Mouse (Mus musculus): ENCODE results near the gene Fnip1. TPM values are rescaled to one million over a fixed set of nuclear protein-coding genes. Genes with fewer than 3 reads are reported as not detected.

Gene Fnip1
- total and polyA plus RNA-seq, 3 experiments, result 1.6 to 74.0 (median 56.1) TPM

- Histone ChIP-seq H3K4me1 (ENCODE audit: insufficient read depth, low read depth, low read length) (no peaks in the 10 kb centered on the region), H3K9me3 (replicated peaks) (no peaks in the 10 kb centered on the region), H3K27me3 (ENCODE audit: insufficient read depth, low read length) (no peaks in the 10 kb centered on the region), H3K36me3 (replicated peaks) (peaks cover 29% of the 10 kb centered on the region), H3K4me3 (ENCODE audit: low read depth, low read length) (no peak overlapping the region)
- DNase-seq (ENCODE audit: low spot score), result no peak
- no peak for TF ChIP-seq CTCF (IDR thresholded peaks at IDR 0.05; ENCODE audit: low read depth, low read length)
- TF ChIP-seq TAL1 (conservative IDR thresholded peaks at IDR 0.05; ENCODE audit: low read depth, low read length), result no peak
- no peak for TF ChIP-seq GATA2 (IDR thresholded peaks at IDR 0.05; ENCODE audit: borderline replicate concordance, low read depth, low read length)
- no peak for TF ChIP-seq POLR2AphosphoS5 (IDR thresholded peaks at IDR 0.05; ENCODE audit: insufficient replicate concordance, low read depth, low read length)
- TF ChIP-seq GATA1 (IDR thresholded peaks at IDR 0.05; ENCODE audit: borderline replicate concordance, low read length), result no peak
- no peak for ATAC-seq (ENCODE audit: extremely low read depth, insufficient number of reproducible peaks, low FRiP score, poor library complexity, severe bottlenecking)
Measured at GRCm38 (mm10) chr11:54478414-54478813, 40.4 kb downstream of the Fnip1 start.

GRCm38 (mm10) chr11:54486041-54486440 is 48.0 kb downstream of the Fnip1 start:
- ATAC-seq (ENCODE audit: extremely low read depth, insufficient number of reproducible peaks, low FRiP score, poor library complexity, severe bottlenecking) (no peak), DNase-seq (ENCODE audit: low spot score) (no peak)
- Histone ChIP-seq H3K36me3 (replicated peaks) (peaks cover 28% of the 10 kb centered on the region), H3K27me3 (ENCODE audit: insufficient read depth, low read length) (no peaks in the 10 kb centered on the region), H3K4me3 (ENCODE audit: low read depth, low read length) (no peak overlapping the region), H3K9me3 (replicated peaks) (no peaks in the 10 kb centered on the region), H3K4me1 (ENCODE audit: insufficient read depth, low read depth, low read length) (no peaks in the 10 kb centered on the region)
- TF ChIP-seq GATA2 (IDR thresholded peaks at IDR 0.05; ENCODE audit: borderline replicate concordance, low read depth, low read length) (no peak), TAL1 (conservative IDR thresholded peaks at IDR 0.05; ENCODE audit: low read depth, low read length) (no peak), GATA1 (IDR thresholded peaks at IDR 0.05; ENCODE audit: borderline replicate concordance, low read length) (no peak), POLR2AphosphoS5 (IDR thresholded peaks at IDR 0.05; ENCODE audit: insufficient replicate concordance, low read depth, low read length) (no peak), CTCF (IDR thresholded peaks at IDR 0.05; ENCODE audit: low read depth, low read length) (no peak)

DNA sequence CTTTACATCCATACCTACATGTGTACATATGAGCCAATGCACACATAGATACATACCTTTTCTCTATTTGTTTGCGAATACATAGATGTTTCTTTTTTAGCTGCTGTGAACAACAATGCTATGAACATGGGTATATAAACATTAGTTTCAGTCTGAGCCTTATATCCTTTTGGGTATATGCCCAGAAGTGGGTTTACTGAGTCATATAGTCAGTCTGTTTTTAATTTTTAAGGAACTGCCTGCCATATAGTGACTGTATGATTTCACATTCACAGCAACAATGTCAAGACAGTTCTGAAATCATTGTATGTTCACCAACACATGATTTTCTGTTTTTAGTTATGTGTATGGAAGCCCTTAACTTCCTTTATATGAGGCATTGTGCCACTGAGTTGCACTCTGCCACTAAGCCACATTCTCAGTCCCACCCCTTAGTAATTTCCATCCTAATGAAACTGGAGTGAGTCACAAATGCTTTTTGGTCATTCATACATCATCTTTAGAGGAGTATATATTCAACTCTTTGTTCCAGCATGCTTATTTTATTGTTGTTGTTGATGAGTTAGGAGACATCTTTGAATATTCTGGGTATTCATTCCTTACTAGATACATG is 54.1 kb downstream of the Fnip1 start:
- no peaks in the 10 kb centered on the region for H3K9me3 ChIP-seq (replicated peaks)
- peaks cover 43% of the 10 kb centered on the region for H3K36me3 ChIP-seq (replicated peaks)
- no peak for TF ChIP-seq GATA1 (IDR thresholded peaks at IDR 0.05; ENCODE audit: borderline replicate concordance, low read length)
- TF ChIP-seq GATA2 (IDR thresholded peaks at IDR 0.05; ENCODE audit: borderline replicate concordance, low read depth, low read length), result no peak
- TF ChIP-seq CTCF (IDR thresholded peaks at IDR 0.05; ENCODE audit: low read depth, low read length), result no peak
- no peaks in the 10 kb centered on the region for H3K4me1 ChIP-seq (ENCODE audit: insufficient read depth, low read depth, low read length)
- ATAC-seq (ENCODE audit: extremely low read depth, insufficient number of reproducible peaks, low FRiP score, poor library complexity, severe bottlenecking) (no peak), DNase-seq (ENCODE audit: low spot score) (no peak)
- no peaks in the 10 kb centered on the region for H3K27me3 ChIP-seq (ENCODE audit: insufficient read depth, low read length)
- no peak overlapping the region for H3K4me3 ChIP-seq (ENCODE audit: low read depth, low read length)

- DNase-seq (ENCODE audit: low spot score), result no peak
- H3K27me3 ChIP-seq (ENCODE audit: insufficient read depth, low read length), result no peaks in the 10 kb centered on the region
- TF ChIP-seq TAL1 (conservative IDR thresholded peaks at IDR 0.05; ENCODE audit: low read depth, low read length) (no peak), CTCF (IDR thresholded peaks at IDR 0.05; ENCODE audit: low read depth, low read length) (no peak), GATA2 (IDR thresholded peaks at IDR 0.05; ENCODE audit: borderline replicate concordance, low read depth, low read length) (no peak), POLR2AphosphoS5 (IDR thresholded peaks at IDR 0.05; ENCODE audit: insufficient replicate concordance, low read depth, low read length) (no peak), GATA1 (IDR thresholded peaks at IDR 0.05; ENCODE audit: borderline replicate concordance, low read length) (no peak)
- H3K9me3 ChIP-seq (replicated peaks), result no peaks in the 10 kb centered on the region
- no peak overlapping the region for H3K4me3 ChIP-seq (ENCODE audit: low read depth, low read length)
- H3K4me1 ChIP-seq (ENCODE audit: insufficient read depth, low read depth, low read length), result no peaks in the 10 kb centered on the region
- ATAC-seq (ENCODE audit: extremely low read depth, insufficient number of reproducible peaks, low FRiP score, poor library complexity, severe bottlenecking), result no peak
- H3K36me3 ChIP-seq (replicated peaks), result peaks cover 45% of the 10 kb centered on the region
Measured at GRCm38 (mm10) chr11:54492559-54492958, 54.6 kb downstream of the Fnip1 start.

DNA sequence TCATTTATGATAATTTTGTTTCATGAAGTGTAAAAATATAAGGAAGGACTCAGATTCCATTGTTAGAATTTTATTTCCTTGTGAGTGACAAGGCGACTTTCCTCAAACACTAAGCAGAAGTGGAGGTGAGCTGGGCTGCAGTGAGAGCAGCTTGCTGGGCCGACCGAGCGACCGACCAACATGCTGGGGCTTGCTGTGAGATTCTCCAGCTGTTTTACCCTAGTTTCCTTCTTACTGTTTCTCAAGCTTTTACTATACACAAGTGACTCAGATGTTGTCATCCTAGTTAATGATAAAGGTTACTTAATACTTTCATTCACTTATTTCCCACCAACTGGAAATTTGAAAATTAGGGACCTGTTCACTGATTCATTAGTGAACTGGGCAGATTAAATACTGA is 61.8 kb downstream of the Fnip1 start:
- Histone ChIP-seq H3K4me3 (ENCODE audit: low read depth, low read length) (no peak overlapping the region), H3K9me3 (replicated peaks) (no peaks in the 10 kb centered on the region), H3K36me3 (replicated peaks) (peaks cover 68% of the 10 kb centered on the region), H3K4me1 (ENCODE audit: insufficient read depth, low read depth, low read length) (no peaks in the 10 kb centered on the region), H3K27me3 (ENCODE audit: insufficient read depth, low read length) (no peaks in the 10 kb centered on the region)
- no peak for ATAC-seq (ENCODE audit: extremely low read depth, insufficient number of reproducible peaks, low FRiP score, poor library complexity, severe bottlenecking)
- DNase-seq (ENCODE audit: low spot score), result no peak
- TF ChIP-seq POLR2AphosphoS5 (IDR thresholded peaks at IDR 0.05; ENCODE audit: insufficient replicate concordance, low read depth, low read length), result no peak
- no peak for TF ChIP-seq GATA1 (IDR thresholded peaks at IDR 0.05; ENCODE audit: borderline replicate concordance, low read length)

- Histone ChIP-seq H3K9me3 (replicated peaks) (no peaks in the 10 kb centered on the region), H3K4me1 (ENCODE audit: insufficient read depth, low read depth, low read length) (no peaks in the 10 kb centered on the region), H3K36me3 (replicated peaks) (peaks cover 69% of the 10 kb centered on the region), H3K4me3 (ENCODE audit: low read depth, low read length) (no peak overlapping the region), H3K27me3 (ENCODE audit: insufficient read depth, low read length) (no peaks in the 10 kb centered on the region)
- ATAC-seq (ENCODE audit: extremely low read depth, insufficient number of reproducible peaks, low FRiP score, poor library complexity, severe bottlenecking) (no peak), DNase-seq (ENCODE audit: low spot score) (no peak)
- TF ChIP-seq GATA1 (IDR thresholded peaks at IDR 0.05; ENCODE audit: borderline replicate concordance, low read length) (no peak), GATA2 (IDR thresholded peaks at IDR 0.05; ENCODE audit: borderline replicate concordance, low read depth, low read length) (no peak), POLR2AphosphoS5 (IDR thresholded peaks at IDR 0.05; ENCODE audit: insufficient replicate concordance, low read depth, low read length) (no peak), TAL1 (conservative IDR thresholded peaks at IDR 0.05; ENCODE audit: low read depth, low read length) (no peak), CTCF (IDR thresholded peaks at IDR 0.05; ENCODE audit: low read depth, low read length) (no peak)
Measured at GRCm38 (mm10) chr11:54502546-54503245, 64.7 kb downstream of the Fnip1 start.

Measured in G1E (cell line).